Mouse (Mus musculus) bone marrow macrophage, adult 2 months (primary cell): ENCODE data around the gene Fnbp1l. TPM values are rescaled to one million over a fixed set of nuclear protein-coding genes. Genes with fewer than 3 reads are reported as not detected.

Experiments
- H3K27ac ChIP-seq: 2 replicates; pipeline ENCODE4 v1.5.1; 2012; ENCODE audit warnings: low read depth, low read length; ENCODE audit not compliant: insufficient read depth
- H3K4me1 ChIP-seq: 2 replicates; pipeline ENCODE4 v1.6.1; 2012; ENCODE audit warnings: low read length; ENCODE audit not compliant: control insufficient read depth, insufficient read depth
- H3K4me3 ChIP-seq: 2 replicates; pipeline ENCODE4 v1.5.1; 2012; ENCODE audit warnings: mild to moderate bottlenecking, low read length, moderate library complexity; ENCODE audit not compliant: insufficient read depth
- CTCF ChIP-seq: IDR thresholded peaks from 2 replicates; pipeline ENCODE4 v1.5.1; 2012; ENCODE audit warnings: low read depth, mild to moderate bottlenecking, low read length, moderate library complexity
- POLR2A ChIP-seq: IDR thresholded peaks from 2 replicates; pipeline ENCODE4 v1.6.1; 2012; ENCODE audit warnings: mild to moderate bottlenecking, low read depth, low read length, borderline replicate concordance
- polyA plus RNA-seq: library from polyadenylated mRNA; stranded (reverse); fragments of >200 nt; gene quantifications from 2 replicates; pipeline ENCODE4 v1.2.4, GENCODE M21; 2012; ENCODE audit not compliant: missing spikeins, insufficient read depth, insufficient read length

Gene Fnbp1l
- polyA plus RNA-seq, 1 experiment, result 51.3 TPM

DNA sequence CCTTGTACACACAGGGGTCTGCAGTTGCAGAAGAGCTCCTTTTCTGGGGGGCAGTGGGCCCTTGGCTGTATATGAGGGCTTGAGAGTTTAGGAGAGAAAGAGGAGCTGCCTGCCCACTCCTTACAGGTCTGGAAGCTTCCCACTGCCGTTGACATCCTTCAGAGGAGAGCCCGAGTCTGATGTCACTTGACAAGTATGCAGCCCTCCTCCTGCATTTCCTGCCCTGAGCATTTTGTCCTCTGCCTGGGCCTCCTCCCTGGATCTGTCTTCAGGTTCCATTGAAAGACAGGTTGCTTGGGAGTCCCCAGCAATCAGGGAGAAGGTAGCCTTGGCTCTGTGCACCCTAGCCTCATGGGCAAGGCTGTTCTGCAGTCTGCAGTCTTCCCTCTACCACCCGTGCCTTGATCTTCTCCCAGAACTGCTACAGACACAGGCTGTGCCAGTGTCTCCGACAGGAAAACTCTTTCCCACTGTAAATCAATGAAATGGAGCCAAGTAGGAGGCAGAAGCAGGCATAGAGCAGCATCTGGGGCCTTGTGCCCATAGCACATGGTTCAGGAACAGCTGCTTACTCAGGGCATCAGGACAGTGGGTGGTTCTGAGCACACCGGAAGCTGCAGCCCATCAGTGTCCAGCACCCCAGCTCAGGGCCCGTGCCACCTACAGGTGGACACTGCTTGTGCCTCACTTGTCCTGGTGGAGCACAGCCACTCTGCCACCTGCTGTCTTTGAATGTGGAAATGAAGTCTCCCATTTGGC lies 103.8 kb downstream of the Fnbp1l start:
- no peak overlapping the region for H3K4me3 ChIP-seq
- H3K27ac ChIP-seq, result no peak overlapping the region
- no peak for TF ChIP-seq CTCF
- no peak for TF ChIP-seq POLR2A
- H3K4me1 ChIP-seq, result peaks cover 9% of the 10 kb centered on the region

DNA sequence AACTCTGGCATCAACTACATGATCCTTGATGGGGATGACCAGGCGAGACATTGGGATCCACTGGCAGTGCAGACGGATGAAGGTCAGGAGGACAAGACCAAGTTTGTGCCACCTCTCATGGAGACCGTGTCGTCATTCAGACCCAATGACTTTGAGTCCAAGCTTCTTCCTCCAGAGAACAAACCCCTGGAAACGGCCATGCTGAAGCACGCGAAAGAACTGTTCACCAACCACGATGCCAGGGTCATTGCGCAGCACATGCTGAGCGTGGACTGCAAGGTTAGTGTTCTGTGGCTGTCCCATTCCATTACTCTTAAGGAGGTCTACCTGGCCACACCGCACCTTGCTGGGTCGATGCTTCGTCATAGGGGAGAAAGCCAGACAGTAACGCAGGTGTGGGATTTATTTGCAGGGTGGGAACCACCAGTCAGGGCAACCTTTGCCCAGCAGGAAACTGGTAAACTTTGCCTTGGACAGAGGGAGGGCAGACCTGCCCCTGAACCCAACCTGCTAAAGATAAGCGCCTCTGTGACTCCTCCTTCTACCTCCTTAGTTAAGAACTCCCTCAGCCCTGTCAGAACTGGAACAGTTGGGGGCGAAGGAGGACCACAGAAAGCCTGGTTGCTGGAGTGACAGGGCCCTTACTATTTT lies 106.7 kb downstream of the Fnbp1l start:
- H3K27ac ChIP-seq, result no peak overlapping the region
- TF ChIP-seq CTCF, result no peak
- no peak for TF ChIP-seq POLR2A
- H3K4me1 ChIP-seq, result peaks cover 3% of the 10 kb centered on the region; the same call in 1 of the 2 replicates
- H3K4me3 ChIP-seq, result no peak overlapping the region

DNA sequence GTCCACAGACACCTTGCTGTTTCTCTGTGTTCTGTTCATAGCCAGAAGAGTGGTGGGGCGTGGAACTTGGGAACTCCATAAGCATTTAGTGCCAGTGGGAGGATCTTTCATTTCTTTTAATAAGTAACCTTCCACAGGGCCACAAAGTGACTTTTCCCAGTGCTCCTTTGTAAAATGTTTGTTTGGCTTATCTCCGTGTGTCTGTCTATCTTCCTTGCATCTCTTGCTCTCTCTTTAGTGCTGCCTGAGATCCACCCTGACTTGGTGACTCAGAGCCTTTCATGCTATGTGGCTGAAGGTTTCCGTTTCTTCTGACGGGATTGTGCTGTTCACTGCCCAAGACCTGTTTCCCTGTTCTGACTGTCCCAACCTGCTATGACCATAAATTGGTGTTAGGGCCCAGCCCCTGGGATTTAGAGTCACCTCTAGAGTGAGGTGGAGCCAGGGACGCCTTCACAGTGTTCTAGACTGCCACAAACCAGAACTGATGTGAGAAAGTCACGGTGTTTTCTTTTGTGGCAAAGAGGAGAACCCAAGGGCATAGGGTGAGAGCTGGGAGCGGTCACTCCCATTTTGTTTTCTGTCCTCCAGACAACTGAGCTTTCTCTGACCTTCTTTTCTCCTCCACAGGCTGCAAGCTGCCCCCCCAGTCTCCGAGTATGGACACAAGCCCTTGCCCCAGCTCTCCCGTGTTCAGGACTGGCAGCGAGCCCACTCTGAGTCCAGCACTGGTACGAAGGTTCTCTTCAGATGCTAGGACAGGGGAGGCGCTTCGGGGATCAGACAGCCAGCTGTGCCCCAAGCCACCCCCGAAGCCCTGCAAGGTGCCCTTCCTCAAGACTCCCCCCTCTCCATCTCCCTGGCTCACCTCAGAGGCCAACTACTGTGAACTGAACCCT lies 107.5 kb downstream of the Fnbp1l start:
- H3K4me3 ChIP-seq, result no peak overlapping the region
- H3K27ac ChIP-seq, result no peak overlapping the region
- peaks cover 3% of the 10 kb centered on the region; the same call in 1 of the 2 replicates for H3K4me1 ChIP-seq
- TF ChIP-seq POLR2A, result no peak
- TF ChIP-seq CTCF, result no peak

DNA sequence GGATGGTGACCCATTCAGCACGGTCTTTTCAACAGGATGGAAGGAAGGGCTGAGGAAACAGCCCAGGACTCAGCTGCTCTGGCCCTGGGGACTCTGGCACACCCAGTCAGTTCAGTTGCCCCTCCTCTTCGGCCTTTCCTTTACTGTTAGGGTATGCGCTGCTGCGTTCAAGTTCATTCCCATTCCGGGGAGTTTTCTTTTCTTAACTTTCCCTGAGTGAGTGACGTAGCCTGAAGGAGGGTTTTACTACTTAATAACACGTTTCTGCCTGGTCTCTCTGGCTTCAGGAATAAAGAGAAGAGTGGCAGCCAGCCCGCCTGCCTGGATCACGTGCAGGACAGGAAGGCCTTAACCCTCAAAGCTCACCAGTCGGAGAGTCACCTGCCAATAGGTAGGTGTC lies 108.6 kb downstream of the Fnbp1l start:
- peaks cover 3% of the 10 kb centered on the region; the same call in 1 of the 2 replicates for H3K4me1 ChIP-seq
- TF ChIP-seq POLR2A (no peak), CTCF (no peak)
- H3K27ac ChIP-seq, result no peak overlapping the region
- no peak overlapping the region for H3K4me3 ChIP-seq

DNA sequence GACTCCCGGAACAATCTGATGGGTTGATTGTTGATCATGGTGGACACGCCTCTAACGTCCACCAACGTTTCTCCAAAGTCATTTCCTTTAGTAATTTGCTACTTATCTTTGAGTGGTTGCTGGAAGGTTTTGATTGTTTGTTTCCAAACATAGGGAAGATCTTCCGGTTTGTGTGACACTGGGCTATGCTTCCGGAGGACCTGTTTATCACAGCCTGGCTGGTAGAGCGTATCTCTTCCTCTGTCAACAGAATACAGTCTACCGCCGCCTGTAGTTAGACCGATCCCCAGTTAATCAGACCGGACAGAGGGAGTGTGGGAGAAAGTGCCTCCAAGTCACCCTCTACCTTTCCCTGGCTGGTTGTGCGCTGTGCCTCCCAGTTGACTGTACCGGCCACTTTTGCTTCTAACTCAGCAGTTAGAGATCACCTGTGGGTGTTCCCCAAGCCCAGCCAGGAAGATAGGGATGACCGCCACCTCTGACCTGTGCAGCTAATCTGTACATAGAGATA lies 109.2 kb downstream of the Fnbp1l start:
- Histone ChIP-seq H3K27ac (no peak overlapping the region), H3K4me1 (peaks cover 3% of the 10 kb centered on the region; the same call in 1 of the 2 replicates), H3K4me3 (no peak overlapping the region)
- TF ChIP-seq POLR2A (no peak), CTCF (no peak)

DNA sequence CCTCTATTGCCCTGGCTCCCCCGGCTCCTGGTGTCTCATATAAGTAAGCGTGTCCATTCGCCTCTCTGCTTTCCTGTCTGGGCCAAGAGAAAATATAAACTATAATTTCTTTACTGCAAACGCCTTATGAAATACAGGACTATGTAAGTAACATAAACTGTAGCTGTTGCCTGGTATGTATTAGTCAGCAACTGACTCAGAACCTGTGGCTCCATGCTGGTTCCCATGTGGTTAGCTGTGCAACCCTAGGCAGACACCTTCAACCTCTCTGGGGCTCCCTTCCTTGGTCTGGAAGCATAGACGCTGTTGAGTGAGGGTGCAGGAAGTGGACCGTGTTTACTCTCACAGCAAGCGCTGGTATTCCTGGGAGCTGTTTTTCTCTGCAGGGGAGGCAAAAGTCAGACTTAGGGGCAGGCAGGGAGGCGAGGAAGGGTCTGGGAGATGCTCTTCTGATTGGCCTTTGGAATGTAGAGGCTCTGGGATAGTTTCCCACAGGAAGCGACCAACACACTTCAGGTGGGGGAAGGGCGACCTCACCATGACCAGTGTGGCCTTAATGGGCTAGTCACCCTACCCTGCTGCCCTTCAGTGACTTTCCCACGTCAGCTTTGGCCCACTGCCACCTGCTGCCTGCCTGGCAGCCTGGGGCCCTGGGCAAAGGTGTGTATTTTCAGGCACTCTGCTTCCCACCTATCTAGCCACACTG lies 109.8 kb downstream of the Fnbp1l start:
- Histone ChIP-seq H3K27ac (no peak overlapping the region), H3K4me1 (peaks cover 3% of the 10 kb centered on the region; the same call in 1 of the 2 replicates)

DNA sequence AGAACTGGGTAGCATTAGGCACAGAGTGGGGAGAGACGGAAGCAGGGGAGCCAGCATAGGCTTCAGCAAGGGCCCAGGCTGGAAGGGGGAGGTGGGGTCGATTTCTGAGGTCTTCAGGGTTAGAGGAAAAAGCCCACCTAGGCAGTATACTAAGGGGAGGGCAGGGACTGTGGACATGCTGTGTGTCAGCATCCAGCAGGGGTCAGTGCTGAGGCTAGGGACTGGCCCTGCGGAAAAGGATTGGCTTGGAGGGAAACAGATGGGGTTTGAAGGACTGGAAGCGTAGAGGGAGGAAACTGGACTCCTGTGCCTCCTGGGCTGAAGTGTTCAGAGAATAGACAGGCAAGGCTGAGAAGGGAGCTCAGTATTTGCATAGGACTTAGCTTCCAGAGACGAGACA lies 110.4 kb downstream of the Fnbp1l start:
- peaks cover 3% of the 10 kb centered on the region; the same call in 1 of the 2 replicates for H3K4me1 ChIP-seq
- no peak overlapping the region for H3K4me3 ChIP-seq
- no peak overlapping the region for H3K27ac ChIP-seq
- TF ChIP-seq CTCF (peak; percentile 67), POLR2A (no peak)

More for the DNA sequence above, 109.8 kb downstream of the Fnbp1l start:
- no peak overlapping the region for H3K4me3 ChIP-seq
- TF ChIP-seq CTCF (no peak), POLR2A (no peak)

DNA sequence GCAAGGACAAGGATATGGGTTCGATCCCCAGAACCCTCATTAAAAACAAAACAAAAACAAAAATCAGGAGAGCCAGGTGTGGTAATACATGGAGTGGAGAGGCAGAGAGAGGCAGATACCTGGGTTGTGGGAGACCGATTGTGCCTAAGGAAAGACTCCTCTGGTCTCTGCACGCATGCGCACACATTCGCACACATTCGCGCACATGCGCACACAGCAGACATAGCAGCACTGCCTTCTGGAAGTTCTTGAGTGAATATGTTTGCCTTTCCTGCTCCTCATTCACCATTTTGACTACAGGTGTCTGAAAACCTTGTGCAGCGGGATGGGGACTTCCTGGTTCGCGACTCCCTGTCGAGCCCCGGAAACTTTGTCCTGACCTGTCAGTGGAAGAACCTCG lies 111.7 kb downstream of the Fnbp1l start:
- H3K4me3 ChIP-seq, result no peak overlapping the region
- peaks cover 3% of the 10 kb centered on the region; the same call in 1 of the 2 replicates for H3K4me1 ChIP-seq
- TF ChIP-seq CTCF (no peak), POLR2A (no peak)
- H3K27ac ChIP-seq, result no peak overlapping the region

DNA sequence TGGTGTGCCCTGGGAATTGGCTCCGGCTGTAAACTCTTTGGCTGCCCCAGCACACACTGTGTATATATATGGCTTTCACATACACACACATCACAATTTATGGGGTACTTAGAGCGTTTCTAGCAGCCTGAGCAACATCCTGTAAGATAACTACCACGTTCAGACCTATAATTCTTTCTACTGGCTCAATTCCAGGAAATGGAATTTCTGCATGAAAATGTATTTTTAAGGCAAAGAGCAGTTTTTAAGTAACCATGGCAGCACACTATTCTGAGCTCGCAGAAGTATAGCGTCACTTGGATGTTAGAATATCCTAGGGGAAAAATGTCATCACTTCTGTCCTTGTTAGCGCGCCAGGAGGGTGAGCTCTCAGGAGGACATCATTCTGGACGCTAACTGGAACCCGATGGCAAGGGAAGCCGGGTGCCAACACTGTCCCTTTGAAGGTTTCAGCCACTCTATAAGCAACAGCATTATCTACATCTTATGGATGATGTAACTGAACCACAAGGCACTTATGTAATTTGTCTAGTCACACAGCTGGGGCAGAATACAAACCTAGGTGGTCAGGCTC lies 113.1 kb downstream of the Fnbp1l start:
- no peak overlapping the region for H3K27ac ChIP-seq
- TF ChIP-seq CTCF (no peak), POLR2A (no peak)
- peaks cover 3% of the 10 kb centered on the region; the same call in 1 of the 2 replicates for H3K4me1 ChIP-seq
- H3K4me3 ChIP-seq, result no peak overlapping the region
